Mouse (Mus musculus) layer of hippocampus, adult 18-20 months (tissue): ENCODE results near the gene Coq10b. TPM values are rescaled to one million over a fixed set of nuclear protein-coding genes. Genes with fewer than 3 reads are reported as not detected.
"Not testable (repeated sequence)": the region's sequence is repeated elsewhere in the genome, so short reads cannot be mapped to it uniquely, and the experiment has no call there.

Experiments
- DNase-seq, 2 experiments: peaks; one replicate each; pipeline ENCODE4 v3.0.0; 2022; ENCODE audit warnings: low spot score in 2 of 2
- total RNA-seq, 2 experiments: library from RNA; stranded (reverse); gene quantifications; 2 replicates each; pipeline ENCODE4 v1.2.3; 2021

The Coq10b gene
- total RNA-seq, 2 experiments from 2014 or later, result 18.2 to 19.7 TPM

DNA sequence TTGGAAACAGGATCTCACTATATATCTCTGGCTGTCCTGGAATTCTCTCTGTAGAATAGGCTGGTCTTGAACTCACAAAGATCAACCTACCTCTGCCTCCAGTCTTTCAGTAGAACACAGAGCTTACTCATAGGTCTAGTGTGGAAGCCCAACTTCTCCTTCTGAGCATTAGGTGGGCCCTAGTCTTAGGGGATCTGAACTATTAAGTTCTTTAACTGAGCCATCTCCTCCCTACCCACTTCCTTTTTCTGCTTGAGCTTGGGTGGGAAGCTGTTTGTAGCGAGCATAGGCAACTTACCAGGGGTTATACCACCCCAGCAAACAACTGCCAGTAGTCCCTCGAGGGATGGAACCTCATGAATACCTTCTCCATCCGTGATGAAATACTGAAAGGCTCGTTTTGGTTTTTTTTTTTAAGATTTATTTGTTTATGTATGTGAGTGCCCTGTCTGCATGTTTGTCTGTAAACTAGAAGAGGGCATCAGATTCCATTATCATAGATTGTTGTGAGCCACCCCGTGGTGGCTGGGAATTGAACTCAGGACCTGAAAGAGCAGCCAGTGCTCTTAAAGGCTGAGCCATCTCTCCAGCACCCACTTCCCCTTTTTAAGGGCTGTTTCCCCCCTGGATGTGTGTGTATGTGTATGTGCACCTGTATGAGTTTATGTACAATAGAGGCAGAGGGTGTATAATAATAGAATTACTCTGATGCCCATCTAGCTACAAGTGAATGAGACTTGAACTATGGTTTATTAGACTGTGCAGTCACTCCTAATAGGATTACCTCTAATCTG is 2.9 kb downstream of the Coq10b start:
- DNase-seq, result no peak

DNA sequence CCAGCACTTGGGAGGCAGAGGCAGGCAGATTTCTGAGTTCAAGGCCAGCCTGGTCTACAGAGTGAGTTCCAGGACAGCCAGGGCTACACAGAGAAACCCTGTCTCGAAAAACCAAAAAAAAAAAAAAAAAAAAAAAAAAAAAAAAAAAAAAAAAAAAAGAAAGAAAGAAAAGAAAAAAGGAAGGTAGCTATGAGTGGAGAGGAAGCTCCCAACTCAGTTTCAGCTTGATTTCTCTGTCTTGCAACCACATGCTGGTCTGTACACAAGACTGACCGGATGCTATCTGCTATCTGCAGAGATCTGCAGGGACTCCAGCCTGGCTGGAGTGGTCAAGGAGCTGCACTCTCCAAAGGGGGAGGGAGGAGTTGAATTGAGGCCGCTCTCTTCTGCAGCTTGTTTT is 5.8 kb downstream of the Coq10b start:
- not testable (repeated sequence) for DNase-seq

DNA sequence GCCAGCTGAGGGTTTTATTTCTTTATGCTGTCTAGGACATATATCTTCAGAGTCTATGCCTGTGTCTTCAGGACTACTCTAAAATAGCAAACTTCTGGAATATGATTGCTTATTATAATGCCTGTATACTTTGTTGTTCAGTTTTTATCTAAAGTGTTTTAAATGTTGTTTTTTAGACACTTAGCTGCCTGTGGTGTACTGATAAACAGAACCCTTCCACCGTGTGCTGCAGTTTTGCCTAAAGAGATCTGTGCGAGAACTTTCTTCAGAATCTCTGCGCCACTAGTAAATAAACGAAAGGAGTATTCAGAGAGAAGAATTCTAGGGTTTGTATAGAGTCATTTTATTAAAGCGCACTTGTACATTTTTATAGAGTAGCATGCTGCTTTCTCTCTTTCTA is 8.5 kb downstream of the Coq10b start:
- no peak for DNase-seq

DNA sequence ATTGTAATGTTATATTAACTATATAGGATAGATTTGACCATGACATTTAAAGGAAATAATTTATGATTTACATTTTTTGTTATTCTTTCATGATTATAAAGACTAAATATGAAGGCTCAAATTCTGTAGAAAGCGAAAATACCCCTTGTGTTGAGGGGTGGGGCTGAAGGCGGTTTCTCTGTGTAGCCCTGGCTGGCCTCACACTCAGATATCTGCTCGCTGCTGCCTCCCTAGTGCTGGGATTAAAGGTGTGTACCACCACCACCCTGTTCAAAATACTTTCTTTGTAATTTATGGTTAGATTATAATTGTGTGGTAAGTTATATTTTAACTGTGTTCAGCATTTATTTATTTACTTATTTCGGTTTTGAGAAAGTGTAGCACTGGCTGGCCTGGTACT is 9.2 kb downstream of the Coq10b start:
- no peak for DNase-seq

DNA sequence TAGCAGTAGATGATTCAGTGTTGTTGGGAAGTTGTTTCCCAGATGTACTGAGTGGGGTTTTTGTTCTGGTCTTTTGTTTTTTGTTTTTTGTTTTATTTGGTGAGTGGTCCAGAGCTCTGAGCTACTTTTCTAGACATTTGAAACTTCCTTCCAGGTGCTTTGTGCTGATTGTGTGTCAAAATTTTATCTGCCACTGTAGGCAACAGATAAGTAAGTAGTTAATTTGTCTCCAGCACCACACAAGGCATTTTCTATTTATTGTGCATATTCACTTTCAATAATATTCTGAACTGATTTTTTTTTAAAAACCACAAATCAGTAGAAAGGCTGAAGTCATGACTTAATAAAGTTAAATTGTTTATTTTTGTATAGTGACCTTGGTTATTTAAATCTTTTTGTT is 19.8 kb downstream of the Coq10b start:
- not testable (repeated sequence) for DNase-seq

DNA sequence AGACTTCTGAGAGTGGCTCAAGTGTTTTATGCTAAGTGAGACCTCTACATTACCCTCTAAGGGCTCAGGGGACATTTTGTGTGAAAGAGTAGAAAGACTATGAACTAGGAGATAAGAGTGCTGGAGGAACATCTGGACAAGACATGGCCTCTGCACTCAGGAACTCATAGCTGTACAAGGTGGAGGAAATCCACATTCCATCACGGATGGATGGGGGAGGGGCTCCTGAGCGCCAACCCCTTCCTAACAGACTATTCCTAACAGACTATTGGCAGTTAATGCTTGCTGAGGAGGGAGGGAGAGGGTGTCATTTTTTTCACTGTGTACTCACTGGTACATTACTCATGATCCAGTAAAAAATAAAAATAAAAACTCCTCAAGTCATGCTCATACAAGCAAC is 22.2 kb downstream of the Coq10b start:
- no peak for DNase-seq

DNA sequence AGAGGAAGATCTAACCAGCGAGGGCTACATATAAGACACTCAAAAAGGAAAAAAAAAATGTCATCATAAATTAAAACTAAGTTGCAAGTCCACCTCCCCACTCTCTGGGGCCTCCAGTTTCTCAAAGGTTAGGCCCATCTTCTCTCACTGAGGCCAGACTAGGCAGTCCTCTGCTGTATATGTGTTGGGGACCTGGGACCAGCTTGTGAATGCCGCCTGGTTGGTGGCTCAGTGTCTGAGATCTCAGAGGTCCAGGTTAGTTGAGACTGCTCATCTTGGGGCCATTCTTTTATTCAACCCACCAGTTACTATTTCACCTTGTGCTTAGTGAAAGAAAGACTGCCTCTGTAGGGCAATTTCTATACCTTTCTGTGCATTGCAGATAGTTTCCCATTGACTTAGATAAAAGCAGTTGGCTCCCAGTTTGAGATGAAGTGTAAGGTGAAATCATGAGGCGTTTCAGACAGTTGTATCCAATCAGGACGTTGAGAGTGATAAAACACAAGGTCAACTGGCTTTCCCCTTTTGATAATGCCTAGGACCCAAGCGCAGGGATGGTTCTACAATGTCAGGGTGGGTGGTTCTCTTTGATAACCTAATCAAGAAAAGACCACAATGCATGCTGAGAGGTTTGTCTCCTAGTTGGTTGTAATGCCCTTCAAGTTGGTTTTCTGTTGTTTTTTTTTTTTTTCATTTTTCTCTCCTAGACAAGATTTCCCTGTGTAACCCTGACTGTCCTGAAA is 23.3 kb downstream of the Coq10b start:
- no peak for DNase-seq

DNA sequence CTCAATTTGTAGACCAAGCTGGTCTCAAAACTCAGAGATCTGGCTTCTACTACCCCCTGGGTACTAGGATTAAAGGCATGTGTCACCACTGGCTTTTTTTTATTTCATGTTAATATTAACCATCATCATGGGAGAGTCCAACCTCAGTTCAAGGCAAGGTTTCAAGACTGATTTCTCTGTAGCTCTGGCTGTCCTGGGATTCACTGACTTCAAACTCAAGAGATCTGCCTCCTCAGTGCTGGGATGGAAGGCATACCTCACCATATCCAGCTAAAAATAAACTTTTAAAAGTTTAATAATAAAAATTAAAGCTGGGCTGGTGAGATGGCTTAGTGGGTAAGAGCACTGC is 23.8 kb downstream of the Coq10b start:
- DNase-seq, result no peak

DNA sequence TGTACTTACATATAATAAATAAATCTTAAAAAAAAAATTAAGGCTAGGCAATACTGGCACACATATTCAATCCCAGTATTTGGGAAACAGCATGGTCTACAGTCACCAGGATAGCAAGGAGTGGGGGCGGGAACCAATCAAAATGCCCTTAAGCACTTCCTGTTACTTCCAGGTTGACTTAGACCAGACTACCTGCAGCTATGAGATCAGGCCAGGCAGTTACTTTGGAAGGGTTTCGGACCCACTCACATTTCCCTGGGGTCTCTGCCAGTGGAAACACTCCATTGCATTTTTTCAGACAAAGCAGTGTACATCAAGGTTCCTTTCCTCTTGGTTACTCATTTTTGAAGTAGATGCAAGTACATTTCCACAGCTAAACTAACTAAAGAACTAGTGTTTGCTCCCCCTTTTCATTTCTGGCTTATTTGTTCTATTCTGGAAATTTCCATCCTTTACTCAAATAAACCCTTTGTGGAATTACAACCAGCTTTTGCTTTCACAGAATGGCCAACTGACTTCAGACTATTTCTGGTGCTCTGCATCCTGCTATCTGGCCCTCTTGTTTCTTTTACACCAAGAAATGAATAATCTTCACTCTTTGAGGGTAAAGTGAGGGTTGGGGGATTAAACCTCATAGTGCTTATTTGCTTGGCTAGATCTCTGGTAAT is 24.4 kb downstream of the Coq10b start:
- no peak for DNase-seq

DNA sequence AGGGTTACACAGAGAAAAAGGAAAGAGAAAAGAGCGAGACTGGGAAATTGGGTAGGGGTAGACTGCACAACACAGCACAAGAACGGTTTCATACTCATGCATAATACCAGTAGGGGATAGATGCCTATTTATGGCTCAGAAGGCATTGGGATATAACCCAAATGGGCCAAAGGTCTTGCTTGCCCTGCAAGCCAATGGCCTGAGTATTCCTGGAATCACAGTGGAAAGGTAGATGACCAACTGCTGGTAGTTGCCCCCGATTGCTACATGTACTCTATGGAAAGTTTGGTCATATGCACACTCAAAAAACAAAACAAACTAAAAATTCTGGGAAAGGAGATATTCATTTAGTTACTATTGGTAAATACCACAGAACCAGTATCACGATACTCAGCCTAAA is 27.1 kb downstream of the Coq10b start:
- no peak for DNase-seq

DNA sequence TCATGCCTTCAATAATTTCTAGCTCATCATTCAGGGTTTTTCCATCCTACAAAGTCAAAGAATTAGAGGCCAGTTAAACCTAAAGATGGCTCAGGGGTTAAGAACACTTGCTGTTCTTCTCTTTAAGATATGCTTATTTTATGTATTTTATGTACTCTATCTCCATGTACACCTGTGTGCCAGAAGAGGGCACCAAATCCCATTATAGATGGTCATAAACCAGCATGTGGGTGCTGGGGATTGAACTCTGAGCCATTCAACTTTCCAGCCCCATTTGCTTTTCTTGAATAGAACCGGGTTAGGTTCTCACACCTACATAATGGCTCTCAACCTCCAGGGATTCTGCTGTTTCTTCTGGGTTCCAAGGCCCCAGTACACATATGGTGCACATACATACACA is 29.5 kb downstream of the Coq10b start:
- no peak for DNase-seq

DNA sequence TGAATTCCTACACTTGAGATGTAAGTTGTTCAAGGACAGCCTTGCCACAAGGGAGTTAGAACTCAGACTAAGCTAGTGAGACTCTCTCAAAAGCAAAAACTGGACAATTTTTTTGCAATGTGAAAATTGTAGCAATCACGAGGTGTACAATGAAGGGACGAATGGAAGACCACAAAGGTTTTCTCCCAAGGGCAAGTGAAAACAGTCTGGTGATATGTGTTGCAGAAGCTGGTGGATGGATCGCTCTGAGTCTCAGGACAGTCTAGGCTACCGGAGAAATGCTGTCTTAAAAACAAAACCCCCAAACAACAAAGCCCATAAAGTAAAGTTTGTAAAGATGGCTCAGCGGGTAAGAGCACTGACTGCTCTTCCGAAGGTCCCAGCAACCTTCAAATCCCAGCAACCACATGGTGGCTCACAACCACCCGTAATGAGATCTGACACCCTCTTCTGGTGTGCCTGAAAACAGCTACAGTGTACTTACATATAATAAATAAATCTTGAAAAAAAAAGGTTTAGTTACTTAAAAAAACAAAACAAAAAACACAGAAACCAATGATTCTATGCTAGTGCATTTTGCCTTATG is 33.3 kb downstream of the Coq10b start:
- DNase-seq, result no peak

DNA sequence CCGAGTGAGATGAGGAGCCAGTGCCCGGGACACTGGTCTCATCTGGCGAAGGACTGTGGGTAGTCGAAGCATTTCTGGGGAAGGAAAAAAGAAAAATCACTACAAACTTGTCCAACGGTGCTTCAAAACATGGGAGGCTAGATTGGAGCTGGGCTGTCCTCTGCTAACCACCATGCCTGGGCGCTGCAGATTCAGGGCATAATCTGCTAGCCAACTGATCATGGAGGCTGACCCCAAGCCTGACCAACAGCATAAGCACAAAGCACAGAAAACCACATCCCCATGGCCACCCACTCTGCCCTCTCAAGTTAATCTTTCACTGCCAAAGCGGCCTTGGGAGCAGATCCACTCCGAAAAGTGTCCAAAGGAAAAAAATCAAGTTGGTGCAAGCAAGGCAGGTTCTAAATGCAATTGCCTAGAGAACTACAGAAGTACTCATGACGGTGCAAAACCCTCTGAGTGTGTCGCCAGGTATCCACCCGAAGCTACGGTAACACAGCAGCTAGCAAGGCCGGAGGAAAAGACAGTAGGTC is 34.4 kb downstream of the Coq10b start:
- DNase-seq, result peak in 1 of 2 experiments; percentile 17

DNA sequence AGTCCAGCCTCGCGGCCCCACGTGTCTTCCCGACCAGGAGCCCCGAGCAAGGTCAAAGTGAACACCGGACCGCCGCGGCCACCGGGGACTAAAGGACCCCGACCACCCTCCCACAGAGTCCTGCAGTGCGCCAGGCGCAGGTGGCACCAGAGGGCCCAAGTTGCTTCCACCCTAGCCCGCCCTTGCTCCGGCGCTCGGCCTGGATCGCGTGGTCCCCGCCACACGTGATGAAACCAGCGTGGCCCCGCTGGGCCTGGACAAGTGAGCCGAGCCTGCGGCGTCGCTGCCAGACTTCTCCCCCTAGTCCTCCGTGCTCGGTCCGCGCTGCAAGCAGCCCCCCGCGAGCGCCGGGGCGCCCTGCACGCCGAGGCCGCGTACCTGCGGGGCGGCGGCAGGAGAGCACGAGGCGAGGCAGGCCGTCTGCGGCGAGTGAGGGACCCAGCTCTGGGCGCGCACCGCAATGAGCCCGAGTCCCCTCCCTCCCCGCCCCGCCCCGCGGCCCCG is 34.9 kb downstream of the Coq10b start:
- peak in 1 of 2 experiments; percentile 47 for DNase-seq

DNA sequence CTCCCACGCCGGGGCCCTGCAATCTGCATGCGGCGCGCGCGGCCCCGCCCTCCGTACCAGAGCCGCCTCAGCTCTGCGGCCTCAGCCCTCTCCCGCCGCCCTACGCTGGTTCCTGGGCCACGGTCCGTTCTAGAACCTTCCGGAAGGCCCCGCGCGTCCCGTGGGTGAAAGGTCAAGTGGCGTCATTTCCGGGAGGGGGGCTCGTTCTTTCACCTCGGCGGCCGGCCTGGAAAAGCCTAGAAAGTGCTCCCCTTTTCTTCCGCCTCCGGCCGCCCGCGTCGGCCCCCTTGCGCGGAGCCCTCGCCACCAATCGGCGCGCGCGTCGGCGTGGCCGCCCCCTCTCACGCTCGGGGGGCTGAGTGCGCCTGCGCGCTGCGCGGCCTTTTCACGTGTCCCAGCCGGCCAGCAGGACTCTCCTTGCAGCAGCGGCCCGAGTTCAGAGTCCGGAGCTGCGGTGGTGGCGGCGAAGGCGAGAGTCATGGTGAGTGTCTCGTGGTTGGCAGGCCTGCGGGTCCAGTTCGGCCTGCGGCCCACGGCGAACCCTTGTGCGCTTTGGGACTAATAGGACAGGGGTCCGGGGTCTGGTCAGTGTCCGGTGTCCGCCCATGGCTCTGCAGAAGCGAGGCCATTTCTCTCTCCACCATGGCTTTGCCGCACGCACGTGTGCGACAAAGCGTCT is 35.5 kb downstream of the Coq10b start, which contains the start of the genes Hspe1 and Hspd1:
Hspe1 (plus strand) TSS at position 201 of the 679 bp plus-strand sequence.
Hspd1 (minus strand) TSS at position 312 of the 679 bp plus-strand sequence.
- DNase-seq, result peak; percentile 98

DNA sequence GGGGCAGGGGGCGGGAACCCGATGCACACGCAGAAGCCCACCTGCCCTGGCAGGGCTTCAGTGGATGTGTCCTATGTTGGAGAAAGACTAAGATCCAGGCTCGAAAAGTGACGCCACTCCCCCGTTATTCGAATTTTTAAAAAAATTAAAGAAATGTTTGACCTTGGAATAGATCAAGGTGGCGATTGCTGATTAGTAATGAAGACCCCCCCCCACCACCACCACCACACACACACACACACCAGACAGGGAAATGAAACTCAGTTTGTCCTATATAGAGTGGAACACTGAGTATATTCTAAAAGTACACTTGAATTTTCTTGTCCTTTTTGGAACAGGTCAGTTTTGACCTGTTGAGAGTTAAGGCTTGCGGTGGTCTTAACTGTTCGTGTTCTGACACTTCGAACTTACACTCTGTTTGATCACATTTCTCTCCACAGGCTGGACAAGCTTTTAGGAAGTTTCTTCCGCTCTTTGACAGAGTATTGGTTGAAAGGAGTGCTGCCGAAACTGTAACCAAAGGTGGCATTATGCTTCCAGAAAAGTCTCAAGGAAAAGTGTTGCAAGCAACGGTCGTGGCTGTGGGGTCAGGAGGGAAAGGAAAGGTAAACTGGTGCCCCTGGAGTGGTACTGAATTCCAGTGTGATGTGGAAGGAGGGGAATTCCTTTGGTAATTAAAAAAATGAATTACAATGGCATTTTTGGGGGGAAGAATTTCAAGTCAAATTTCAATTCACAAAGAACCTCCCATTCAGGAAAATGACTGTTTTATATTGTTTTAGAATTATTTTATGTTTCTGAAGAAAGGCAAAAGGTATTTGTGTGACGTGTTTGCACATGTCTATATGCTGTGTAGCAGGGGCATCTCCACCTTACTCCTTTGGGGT is 36.3 kb downstream of the Coq10b start:
- DNase-seq, result no peak

DNA sequence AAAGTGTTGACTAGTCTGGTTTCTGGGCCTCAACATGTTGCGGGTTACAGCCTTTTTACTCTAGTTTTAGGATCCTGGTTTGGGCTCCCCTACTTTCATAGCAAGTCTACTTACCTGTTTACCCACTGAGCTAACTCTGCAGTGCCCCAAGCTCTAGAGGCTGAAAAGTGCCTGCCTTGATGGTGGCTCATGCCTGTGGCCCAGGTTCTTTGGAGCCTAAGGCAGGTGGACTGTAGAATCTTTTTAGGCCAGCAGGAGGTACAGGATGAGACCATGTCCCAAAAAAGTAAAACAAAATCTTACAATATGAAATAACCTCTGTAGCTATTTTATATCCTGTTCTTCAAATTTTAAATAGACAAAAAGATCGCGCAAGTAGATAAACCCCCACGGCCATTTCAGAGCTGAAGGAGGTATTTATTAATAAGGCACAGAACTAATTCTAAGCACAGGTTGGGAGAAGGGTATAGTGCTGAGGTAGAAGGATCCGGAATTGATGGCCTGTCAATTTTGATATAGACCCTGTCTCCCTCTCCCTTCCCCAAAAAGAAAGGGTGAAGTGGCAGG is 37.0 kb downstream of the Coq10b start:
- DNase-seq, result no peak

DNA sequence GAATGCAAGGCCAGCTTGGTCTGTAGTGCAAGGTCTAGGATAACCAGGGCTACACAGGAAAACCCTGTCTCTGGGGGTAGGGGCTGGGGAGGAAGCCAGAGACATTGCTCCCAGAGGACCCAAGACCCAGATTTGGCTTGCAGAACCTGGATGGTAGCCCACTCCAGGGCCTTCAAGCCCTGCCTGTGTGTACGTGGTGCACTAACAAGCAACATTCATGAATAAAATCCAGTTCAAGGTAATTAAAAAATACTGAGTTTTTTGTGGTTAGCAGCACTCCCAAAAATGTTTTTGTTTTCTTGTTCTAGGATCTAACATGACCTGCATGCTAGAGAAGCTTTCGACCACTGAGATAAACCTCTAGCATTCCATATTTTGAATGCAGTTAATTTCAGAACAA is 39.5 kb downstream of the Coq10b start:
- DNase-seq, result no peak

DNA sequence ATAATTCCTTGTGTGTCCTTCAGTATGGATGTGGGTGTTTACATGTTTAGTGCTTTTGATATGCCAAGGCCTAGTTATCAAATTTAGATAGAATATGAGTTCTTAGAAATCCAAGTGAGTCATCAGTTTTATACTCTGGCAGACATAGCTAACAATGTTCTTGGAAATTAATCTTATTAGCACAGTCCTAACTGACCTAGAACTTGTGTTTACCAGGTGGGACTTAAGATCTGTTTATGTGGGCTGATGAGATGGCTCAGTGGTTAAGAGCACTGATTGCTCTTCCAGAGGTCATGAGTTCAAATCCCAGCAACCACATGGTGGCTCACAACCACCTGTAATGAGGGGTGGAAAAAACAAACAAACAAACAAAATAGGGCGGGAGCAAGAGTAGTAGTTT is 39.9 kb downstream of the Coq10b start:
- no peak for DNase-seq
